In genomic region chr17:80132502-80132901, GRCm38 (mm10) we compare ENCODE assay signal across 32 mouse cellular contexts. TPM values are rescaled to one million over a fixed set of nuclear protein-coding genes. Genes with fewer than 3 reads are reported as not detected.
DNase-seq lines count a peak whose midpoint lies in the region; ATAC-seq and TF ChIP-seq lines count a peak whose summit lies in the region.
"Had no signal": no experiment of that assay in that cellular context is flagged by ENCODE, and none has a peak within 500 bp of the region (broad histone marks: within the 10 kb centered on the region; RNA-seq: fewer than 3 reads in every experiment).

No protein-coding gene starts in this region.

- H3K4me2 ChIP-seq in liver, embryonic 11.5 days = no peak overlapping the region
- H3K4me2 ChIP-seq in intestine, embryonic 16.5 days (ENCODE audit: low read depth, low read length) = peak overlapping the region; percentile 41; the same call in 1 of the 2 replicates
- H3K4me2 ChIP-seq: embryonic facial prominence, embryonic 13.5 days; forebrain, embryonic 15.5 days; heart, embryonic 13.5 days; hindbrain, embryonic 15.5 days; midbrain, embryonic 11.5 days; neural tube, embryonic 12.5 days; stomach, embryonic 15.5 days had no signal

- H3K79me2 ChIP-seq in liver, adult 2 months (ENCODE audit: control insufficient read depth, insufficient read depth, low read length) = peaks cover 18% of the 10 kb centered on the region; the same call in 1 of the 2 replicates

- no peaks in the 10 kb centered on the region for H3K9me3 ChIP-seq in liver, embryonic 11.5 days (ENCODE audit: control insufficient read depth, low read length)
- no peaks in the 10 kb centered on the region for H3K9me3 ChIP-seq in intestine, embryonic 16.5 days (ENCODE audit: control insufficient read depth, low read length)
- H3K9me3 ChIP-seq: embryonic facial prominence, embryonic 13.5 days; forebrain, embryonic 10.5 days; forebrain, embryonic 15.5 days; heart, embryonic 13.5 days; hindbrain, embryonic 10.5 days; hindbrain, embryonic 15.5 days; neural tube, embryonic 12.5 days; stomach, embryonic 15.5 days had no signal

- WGBS in liver, adult 2 months = 25% methylated on average over 4 of the region's 4 CpGs
- WGBS in liver, embryonic 11.5 days = 77% methylated on average over 4 of the region's 4 CpGs
- 52% methylated on average over 4 of the region's 4 CpGs for WGBS in intestine, embryonic 16.5 days

- no peak for ATAC-seq in liver, embryonic 11.5 days (replicated peaks; ENCODE audit: low FRiP score)
- no peak for ATAC-seq in intestine, embryonic 16.5 days
- ATAC-seq: forebrain, embryonic 15.5 days; midbrain, embryonic 16.5 days had no signal

- peak; percentile 87 for DNase-seq in liver, adult 2 months (ENCODE audit: extremely low read depth, low read depth, low spot score)
- DNase-seq in liver, embryonic 11.5 days (ENCODE audit: low spot score) = no peak
- DNase-seq in T-cell, adult 2 months (ENCODE audit: low spot score) = peak; percentile 7
- peak; percentile 42 for DNase-seq in naive thymus-derived CD4-positive, alpha-beta T cell, adult 2 months (ENCODE audit: low read depth)
- no peak for DNase-seq in cerebellum, postnatal 36 days
- no peak for DNase-seq in layer of hippocampus, adult 11-12 months (ENCODE audit: low spot score)
- no peak for DNase-seq in ovary, postnatal 36 days (ENCODE audit: low spot score)
- DNase-seq: adrenal gland, postnatal 14 days; cerebellum, adult 11 months; cerebellum, adult 9-10 months; gastrocnemius, adult 2 months; heart, adult 2 months; heart, postnatal 10 days; layer of hippocampus, postnatal 36 days; left cerebral cortex, postnatal 4 days; lung, adult 2 months; lung, postnatal 14 days; right cerebral cortex, postnatal 4 days; thymus, postnatal 14 days had no signal

- TF ChIP-seq POLR2A in liver, adult 2 months (IDR thresholded peaks at IDR 0.05; ENCODE audit: extremely low read depth, insufficient read depth, low read length) = no peak

- peak overlapping the region; percentile 93 for H3K27ac ChIP-seq in liver, adult 2 months (replicated peaks; ENCODE audit: insufficient read depth, low read depth, low read length)
- no peak overlapping the region for H3K27ac ChIP-seq in liver, embryonic 11.5 days (ENCODE audit: low read depth, low read length)
- H3K27ac ChIP-seq in intestine, embryonic 16.5 days (ENCODE audit: low read length) = peak overlapping the region; percentile 75
- H3K27ac ChIP-seq: embryonic facial prominence, embryonic 13.5 days; forebrain, embryonic 10.5 days; forebrain, embryonic 15.5 days; gastrocnemius, adult 2 months; heart, embryonic 13.5 days; hindbrain, embryonic 10.5 days; hindbrain, embryonic 15.5 days; kidney, postnatal 0 days; neural tube, embryonic 12.5 days; stomach, embryonic 15.5 days had no signal

- peak overlapping the region; percentile 44; the same call in 1 of the 2 replicates for H3K4me3 ChIP-seq in liver, adult 2 months (ENCODE audit: insufficient read depth, low read depth, low read length)
- no peak overlapping the region for H3K4me3 ChIP-seq in liver, embryonic 11.5 days (ENCODE audit: low read depth, low read length)
- no peak overlapping the region for H3K4me3 ChIP-seq in intestine, embryonic 16.5 days (ENCODE audit: low read length)
- H3K4me3 ChIP-seq: embryonic facial prominence, embryonic 13.5 days; forebrain, embryonic 10.5 days; forebrain, embryonic 15.5 days; gastrocnemius, adult 2 months; heart, adult 2 months; heart, embryonic 13.5 days; hindbrain, embryonic 10.5 days; hindbrain, embryonic 15.5 days; neural tube, embryonic 12.5 days; stomach, embryonic 15.5 days had no signal

- no peak overlapping the region for H3K9ac ChIP-seq in liver, adult 2 months (ENCODE audit: low read depth, low read length)
- no peak overlapping the region for H3K9ac ChIP-seq in liver, embryonic 11.5 days (ENCODE audit: low read depth, low read length)
- H3K9ac ChIP-seq in intestine, embryonic 16.5 days (ENCODE audit: low read depth, low read length) = no peak overlapping the region
- H3K9ac ChIP-seq: embryonic facial prominence, embryonic 13.5 days; forebrain, embryonic 15.5 days; heart, embryonic 13.5 days; hindbrain, embryonic 15.5 days; neural tube, embryonic 12.5 days; stomach, embryonic 15.5 days had no signal

- no peaks in the 10 kb centered on the region for H3K36me3 ChIP-seq in liver, adult 2 months (ENCODE audit: control insufficient read depth, insufficient read depth, low read length)
- H3K36me3 ChIP-seq in liver, embryonic 11.5 days (ENCODE audit: control insufficient read depth, insufficient read depth, low read length) = no peaks in the 10 kb centered on the region
- no peaks in the 10 kb centered on the region for H3K36me3 ChIP-seq in intestine, embryonic 16.5 days (ENCODE audit: control insufficient read depth, insufficient read depth, low read length)
- H3K36me3 ChIP-seq: embryonic facial prominence, embryonic 13.5 days; forebrain, embryonic 10.5 days; forebrain, embryonic 15.5 days; heart, embryonic 13.5 days; hindbrain, embryonic 10.5 days; hindbrain, embryonic 15.5 days; neural tube, embryonic 12.5 days; stomach, embryonic 15.5 days had no signal

- H3K4me1 ChIP-seq in liver, adult 2 months (ENCODE audit: control insufficient read depth, insufficient read depth, low read length) = peaks cover 13% of the 10 kb centered on the region
- H3K4me1 ChIP-seq in liver, embryonic 11.5 days (replicated peaks; ENCODE audit: control insufficient read depth, insufficient read depth, low read length) = no peaks in the 10 kb centered on the region; the same call in 1 of the 2 replicates
- H3K4me1 ChIP-seq in intestine, embryonic 16.5 days (ENCODE audit: control insufficient read depth, insufficient read depth, low read length) = peaks cover 2% of the 10 kb centered on the region; the same call in 1 of the 2 replicates

- TF ChIP-seq CTCF in liver, adult 2 months (IDR thresholded peaks at IDR 0.05; ENCODE audit: low read depth, low read length) = no peak

- no peaks in the 10 kb centered on the region for H3K27me3 ChIP-seq in liver, adult 2 months (ENCODE audit: control insufficient read depth, insufficient read depth, low read length)
- no peaks in the 10 kb centered on the region for H3K27me3 ChIP-seq in liver, embryonic 11.5 days (replicated peaks; ENCODE audit: control insufficient read depth, insufficient read depth, low read length)
- no peaks in the 10 kb centered on the region for H3K27me3 ChIP-seq in intestine, embryonic 16.5 days (replicated peaks; ENCODE audit: control insufficient read depth, insufficient read depth, low read length)
- H3K27me3 ChIP-seq: CH12.LX; embryonic facial prominence, embryonic 13.5 days; forebrain, embryonic 15.5 days; heart, embryonic 13.5 days; hindbrain, embryonic 15.5 days; neural tube, embryonic 12.5 days; stomach, embryonic 15.5 days had no signal

RNA-seq across cellular contexts. Expression of gene Galm, which starts 5.2 kb away (rescaled TPM):
- total RNA-seq in liver, adult 2 months (2014; rRNA removed) = 68.6 and 70.5 TPM in 2 replicates
- polyA plus RNA-seq in liver, adult 2 months (2012; rRNA removed) = 81.2 and 98.5 TPM in 2 replicates
- polyA plus RNA-seq in liver, embryonic 11.5 days (2014; fragmentation: Nextera tagmentation; extraction: Ambion mirVana) = 16.7 and 18.7 TPM in 2 replicates
- 101 and 113 TPM in 2 replicates for polyA plus RNA-seq in intestine, embryonic 16.5 days (2015; fragmentation: Nextera tagmentation; extraction: Ambion mirVana)

Comparison
In these comparisons a context has a peak if more than half of its experiments do, and no peak if none do; other contexts are left out.
1. DNase-seq: peak in liver, adult 2 months (single experiment), T-cell, adult 2 months (single experiment) and naive thymus-derived CD4-positive, alpha-beta T cell, adult 2 months (single experiment); none in liver, embryonic 11.5 days (single experiment), cerebellum, postnatal 36 days (0 of 2), layer of hippocampus, adult 11-12 months (single experiment) and ovary, postnatal 36 days (single experiment).